Mouse (Mus musculus): ENCODE measurements around the gene Dnajc7. TPM values are rescaled to one million over a fixed set of nuclear protein-coding genes. Genes with fewer than 3 reads are reported as not detected.
"Not testable (repeated sequence)": the region's sequence is repeated elsewhere in the genome, so short reads cannot be mapped to it uniquely, and the experiment has no call there.

Dnajc7 gene
- polyA plus RNA-seq, 1 experiment = 86.6 TPM

GRCm38 (mm10) chr11:100617480-100617879 is 2.5 kb downstream of the Dnajc7 start:
- Histone ChIP-seq H3K27me3 (replicated peaks) (no peaks in the 10 kb centered on the region), H3K36me3 (replicated peaks; ENCODE audit: low read length) (peaks cover 21% of the 10 kb centered on the region), H3K9me3 (no peaks in the 10 kb centered on the region), H3K4me1 (peaks cover 55% of the 10 kb centered on the region), H3K4me3 (replicated peaks) (peak overlapping the region; percentile 69)
- TF ChIP-seq FLI1 (IDR thresholded peaks at IDR 0.05; ENCODE audit: low read length) = no peak
- no peak for TF ChIP-seq GATA1 (IDR thresholded peaks at IDR 0.05; ENCODE audit: borderline replicate concordance, low read length)

GRCm38 (mm10) chr11:100616836-100617235 is 3.1 kb downstream of the Dnajc7 start:
- not testable (repeated sequence) for H3K27me3 ChIP-seq (replicated peaks); H3K9me3 ChIP-seq; H3K4me3 ChIP-seq (replicated peaks)
- Histone ChIP-seq H3K4me1 (peaks cover 55% of the 10 kb centered on the region), H3K36me3 (replicated peaks; ENCODE audit: low read length) (peaks cover 27% of the 10 kb centered on the region)

GRCm38 (mm10) chr11:100616332-100616731 is 3.6 kb downstream of the Dnajc7 start:
- Histone ChIP-seq H3K4me3 (replicated peaks) (no peak overlapping the region), H3K9me3 (no peaks in the 10 kb centered on the region), H3K27me3 (replicated peaks) (no peaks in the 10 kb centered on the region), H3K36me3 (replicated peaks; ENCODE audit: low read length) (peaks cover 27% of the 10 kb centered on the region), H3K4me1 (peaks cover 59% of the 10 kb centered on the region)
- no peak for TF ChIP-seq FLI1 (IDR thresholded peaks at IDR 0.05; ENCODE audit: low read length)
- TF ChIP-seq GATA1 (IDR thresholded peaks at IDR 0.05; ENCODE audit: borderline replicate concordance, low read length) = no peak

- Histone ChIP-seq H3K4me1 (peaks cover 74% of the 10 kb centered on the region), H3K27me3 (replicated peaks) (no peaks in the 10 kb centered on the region), H3K9me3 (no peaks in the 10 kb centered on the region), H3K36me3 (replicated peaks; ENCODE audit: low read length) (peaks cover 52% of the 10 kb centered on the region), H3K4me3 (replicated peaks) (no peak overlapping the region)
- TF ChIP-seq GATA1 (IDR thresholded peaks at IDR 0.05; ENCODE audit: borderline replicate concordance, low read length) (no peak), FLI1 (IDR thresholded peaks at IDR 0.05; ENCODE audit: low read length) (no peak)
Observed at GRCm38 (mm10) chr11:100613241-100613640, 6.7 kb downstream of the Dnajc7 start.

GRCm38 (mm10) chr11:100611627-100612026 is 8.3 kb downstream of the Dnajc7 start:
- Histone ChIP-seq H3K4me3 (replicated peaks) (peak overlapping the region; percentile 28), H3K4me1 (peaks cover 65% of the 10 kb centered on the region), H3K36me3 (replicated peaks; ENCODE audit: low read length) (peaks cover 66% of the 10 kb centered on the region), H3K9me3 (no peaks in the 10 kb centered on the region), H3K27me3 (replicated peaks) (no peaks in the 10 kb centered on the region)
- no peak for TF ChIP-seq GATA1 (IDR thresholded peaks at IDR 0.05; ENCODE audit: borderline replicate concordance, low read length)
- TF ChIP-seq FLI1 (IDR thresholded peaks at IDR 0.05; ENCODE audit: low read length) = no peak

- peaks cover 68% of the 10 kb centered on the region for H3K36me3 ChIP-seq (replicated peaks; ENCODE audit: low read length)
- TF ChIP-seq GATA1 (IDR thresholded peaks at IDR 0.05; ENCODE audit: borderline replicate concordance, low read length) (no peak), FLI1 (IDR thresholded peaks at IDR 0.05; ENCODE audit: low read length) (no peak)
- H3K9me3 ChIP-seq = no peaks in the 10 kb centered on the region
- H3K27me3 ChIP-seq (replicated peaks) = no peaks in the 10 kb centered on the region
- H3K4me3 ChIP-seq (replicated peaks) = no peak overlapping the region
- H3K4me1 ChIP-seq = peaks cover 66% of the 10 kb centered on the region
Observed at GRCm38 (mm10) chr11:100609997-100610680, 9.8 kb downstream of the Dnajc7 start.

GRCm38 (mm10) chr11:100609355-100609996 is 10.5 kb downstream of the Dnajc7 start:
- TF ChIP-seq GATA1 (IDR thresholded peaks at IDR 0.05; ENCODE audit: borderline replicate concordance, low read length) = no peak
- TF ChIP-seq FLI1 (IDR thresholded peaks at IDR 0.05; ENCODE audit: low read length) = no peak
- Histone ChIP-seq H3K4me3 (replicated peaks) (no peak overlapping the region), H3K4me1 (peaks cover 71% of the 10 kb centered on the region), H3K9me3 (no peaks in the 10 kb centered on the region), H3K27me3 (replicated peaks) (no peaks in the 10 kb centered on the region), H3K36me3 (replicated peaks; ENCODE audit: low read length) (peaks cover 67% of the 10 kb centered on the region)

GRCm38 (mm10) chr11:100608796-100609195 is 11.2 kb downstream of the Dnajc7 start:
- TF ChIP-seq GATA1 (IDR thresholded peaks at IDR 0.05; ENCODE audit: borderline replicate concordance, low read length) (no peak), FLI1 (IDR thresholded peaks at IDR 0.05; ENCODE audit: low read length) (no peak)
- H3K4me1 ChIP-seq = peaks cover 78% of the 10 kb centered on the region
- H3K36me3 ChIP-seq (replicated peaks; ENCODE audit: low read length) = peaks cover 65% of the 10 kb centered on the region
- H3K4me3 ChIP-seq (replicated peaks) = no peak overlapping the region
- H3K27me3 ChIP-seq (replicated peaks) = no peaks in the 10 kb centered on the region
- no peaks in the 10 kb centered on the region for H3K9me3 ChIP-seq

- H3K9me3 ChIP-seq = no peaks in the 10 kb centered on the region
- H3K4me3 ChIP-seq (replicated peaks) = no peak overlapping the region
- TF ChIP-seq FLI1 (IDR thresholded peaks at IDR 0.05; ENCODE audit: low read length) (no peak), GATA1 (IDR thresholded peaks at IDR 0.05; ENCODE audit: borderline replicate concordance, low read length) (no peak)
- H3K4me1 ChIP-seq = peaks cover 79% of the 10 kb centered on the region
- no peaks in the 10 kb centered on the region for H3K27me3 ChIP-seq (replicated peaks)
- peaks cover 72% of the 10 kb centered on the region for H3K36me3 ChIP-seq (replicated peaks; ENCODE audit: low read length)
Observed at GRCm38 (mm10) chr11:100607121-100607520, 12.8 kb downstream of the Dnajc7 start.

GRCm38 (mm10) chr11:100605451-100605850 is 14.5 kb downstream of the Dnajc7 start:
- Histone ChIP-seq H3K9me3 (no peaks in the 10 kb centered on the region), H3K4me3 (replicated peaks) (no peak overlapping the region), H3K27me3 (replicated peaks) (no peaks in the 10 kb centered on the region), H3K36me3 (replicated peaks; ENCODE audit: low read length) (peaks cover 77% of the 10 kb centered on the region), H3K4me1 (peaks cover 72% of the 10 kb centered on the region)
- TF ChIP-seq GATA1 (IDR thresholded peaks at IDR 0.05; ENCODE audit: borderline replicate concordance, low read length) (no peak), FLI1 (IDR thresholded peaks at IDR 0.05; ENCODE audit: low read length) (no peak)

Measured in megakaryocyte, embryonic 14.5 days (primary cell).